Mouse (Mus musculus) bone marrow macrophage, adult 2 months (primary cell): ENCODE data around the gene Fkbp2.

Source experiments
- CTCF ChIP-seq: IDR thresholded peaks from 2 replicates; pipeline ENCODE4 v1.5.1; 2012; ENCODE audit warnings: low read depth, mild to moderate bottlenecking, low read length, moderate library complexity
- POLR2A ChIP-seq: IDR thresholded peaks from 2 replicates; pipeline ENCODE4 v1.6.1; 2012; ENCODE audit warnings: mild to moderate bottlenecking, low read depth, low read length, borderline replicate concordance

GRCm38 (mm10) chr19:6969291-6969664, 11.0 kb downstream of the Fkbp2 start:
- TF ChIP-seq CTCF, result no peak
- TF ChIP-seq POLR2A, result no peak
